Mouse (Mus musculus) forelimb bud, embryonic 11.5 days (tissue): ENCODE data around the gene Fam240b.
A peak's percentile ranks its signal among the peaks of the same experiment; 100 is the strongest.
"Not testable (repeated sequence)": the region's sequence is repeated elsewhere in the genome, so short reads cannot be mapped to it uniquely, and the experiment has no call there.

Source experiments
- DNase-seq: peaks from one replicate; pipeline ENCODE4 v3.0.0-alpha.2; 2012; ENCODE audit warnings: low read depth, low spot score

The Fam240b gene

GRCm38 (mm10) chr13:64497692-64498091, at the start of gene Fam240b:
Fam240b (minus strand) TSS chr13:64497792.
- DNase-seq, result no peak

DNA sequence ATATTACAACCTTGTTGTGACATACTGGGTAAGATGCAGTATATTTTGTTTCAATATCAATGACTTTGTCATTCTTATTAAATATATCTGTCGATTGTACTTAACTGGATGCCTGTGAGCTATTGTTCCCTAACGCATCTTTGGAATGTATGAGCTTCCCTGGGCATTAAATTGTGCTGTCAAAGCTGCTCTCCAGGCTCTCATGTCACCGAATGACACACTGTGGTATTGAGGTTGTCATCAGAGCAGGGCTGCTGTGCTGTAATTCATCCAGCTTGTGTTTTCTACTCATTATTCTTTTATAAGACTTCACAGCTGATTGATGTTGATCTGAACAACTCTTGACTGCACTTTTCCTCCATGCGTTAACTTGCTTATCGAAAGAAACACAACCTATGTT, 32.5 kb upstream of the Fam240b start:
- no peak for DNase-seq

DNA sequence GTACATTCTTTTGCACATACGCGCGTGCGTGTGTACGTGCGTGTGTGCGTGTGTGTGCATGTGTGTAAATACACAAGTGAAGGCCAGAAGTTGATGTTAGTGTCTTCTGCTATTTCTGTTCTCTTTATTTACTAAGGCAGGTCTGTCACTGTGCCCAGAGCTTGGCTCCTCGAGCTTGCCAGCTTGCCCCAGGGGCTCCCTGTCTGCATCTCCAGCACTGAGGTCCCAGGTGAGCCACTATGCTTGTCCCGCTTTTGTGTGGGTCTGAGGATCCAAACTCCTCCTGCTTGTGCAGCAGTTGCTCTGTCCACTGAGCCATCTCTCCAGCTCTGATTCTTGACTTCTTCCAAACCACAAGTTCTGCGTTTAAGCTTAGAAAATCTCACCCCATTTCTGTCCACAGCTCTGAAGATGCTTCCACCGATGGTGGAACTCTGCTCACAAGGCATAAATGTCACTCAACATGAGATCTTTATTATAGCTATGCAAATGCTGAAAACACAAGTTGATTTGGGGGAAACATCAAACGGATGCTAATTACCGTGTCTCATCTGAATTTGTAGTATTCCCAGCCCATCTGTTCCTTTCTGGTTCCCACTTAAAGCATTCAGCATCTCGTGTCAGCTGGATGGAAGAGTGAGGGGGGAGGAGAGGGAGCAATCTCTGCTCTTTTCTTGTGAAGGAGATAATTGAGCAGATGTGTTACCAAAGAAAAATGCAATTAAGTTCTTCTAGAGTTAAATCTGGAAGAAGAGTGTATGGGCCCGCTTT, 29.1 kb upstream of the Fam240b start:
- no peak for DNase-seq

- no peak for DNase-seq
Observed at GRCm38 (mm10) chr13:64514247-64514646, 16.7 kb upstream of the Fam240b start.

GRCm38 (mm10) chr13:64511616-64512015, 14.0 kb upstream of the Fam240b start:
- DNase-seq, result no peak

DNA sequence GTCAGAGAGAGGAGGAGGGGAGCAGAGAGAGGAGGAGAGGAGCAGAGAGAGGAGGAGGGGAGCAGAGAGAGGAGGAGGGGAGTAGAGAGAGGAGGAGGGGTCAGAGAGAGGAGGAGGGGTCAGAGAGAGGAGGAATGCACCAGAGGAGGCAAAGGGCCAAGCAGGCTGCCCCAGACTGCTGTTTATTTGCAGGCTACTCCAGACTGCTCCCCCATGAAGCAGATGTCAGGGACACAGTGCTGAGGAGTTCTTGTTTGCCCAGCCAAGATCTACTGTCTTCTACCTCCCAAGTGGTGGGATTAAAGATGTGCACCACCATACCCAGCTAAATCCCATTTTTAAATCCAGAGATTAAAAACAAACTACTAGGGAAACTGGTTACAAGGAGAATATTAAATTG, 9.8 kb upstream of the Fam240b start:
- no peak for DNase-seq

DNA sequence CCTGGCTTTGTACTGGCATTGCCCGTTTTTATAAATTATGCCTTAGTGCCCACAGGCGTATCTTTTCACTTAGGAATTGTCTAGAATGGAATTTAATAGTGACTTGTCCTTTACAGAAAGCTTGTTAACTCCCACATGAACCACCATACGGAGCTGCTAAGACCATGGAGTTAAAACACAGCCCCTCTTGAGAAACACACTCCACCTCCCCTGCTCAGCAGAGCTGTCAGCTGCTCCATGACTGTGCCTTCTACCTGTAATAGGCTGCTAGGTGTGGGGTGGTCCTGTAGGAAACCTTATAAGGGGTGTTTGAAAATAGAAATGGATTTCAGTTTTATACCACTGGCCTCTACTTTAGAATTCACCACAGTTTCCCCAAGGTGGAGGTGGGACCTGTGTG, 5.2 kb upstream of the Fam240b start:
- no peak for DNase-seq

DNA sequence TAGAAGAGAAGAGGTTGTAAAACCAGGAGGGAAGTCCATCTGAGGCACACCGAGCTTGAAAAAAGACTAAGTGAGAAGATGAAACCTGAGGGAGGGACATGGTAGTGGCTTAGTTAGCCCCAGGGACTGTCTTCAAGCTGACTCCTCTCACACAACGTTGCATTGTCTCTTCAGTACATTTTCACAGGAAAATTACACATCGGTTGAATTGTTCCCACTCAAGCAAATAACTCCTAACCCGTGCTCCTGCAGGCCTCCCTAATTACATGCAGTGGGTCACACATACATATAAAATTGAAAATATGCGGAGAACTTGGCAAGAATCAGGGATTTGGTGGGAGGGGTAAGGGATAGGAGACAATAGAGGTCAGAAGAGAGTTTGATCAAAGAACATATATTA, 4.0 kb downstream of the Fam240b start:
- DNase-seq, result no peak

- no peak for DNase-seq
Observed at GRCm38 (mm10) chr13:64489886-64490285, 7.7 kb downstream of the Fam240b start.

- DNase-seq, result no peak
Observed at GRCm38 (mm10) chr13:64479960-64480359, 17.6 kb downstream of the Fam240b start.

- DNase-seq, result no peak
Observed at GRCm38 (mm10) chr13:64477968-64478367, 19.6 kb downstream of the Fam240b start.

GRCm38 (mm10) chr13:64467886-64468285, 29.7 kb downstream of the Fam240b start:
- DNase-seq, result no peak

- no peak for DNase-seq
Observed at GRCm38 (mm10) chr13:64465166-64465565, 32.4 kb downstream of the Fam240b start.

DNA sequence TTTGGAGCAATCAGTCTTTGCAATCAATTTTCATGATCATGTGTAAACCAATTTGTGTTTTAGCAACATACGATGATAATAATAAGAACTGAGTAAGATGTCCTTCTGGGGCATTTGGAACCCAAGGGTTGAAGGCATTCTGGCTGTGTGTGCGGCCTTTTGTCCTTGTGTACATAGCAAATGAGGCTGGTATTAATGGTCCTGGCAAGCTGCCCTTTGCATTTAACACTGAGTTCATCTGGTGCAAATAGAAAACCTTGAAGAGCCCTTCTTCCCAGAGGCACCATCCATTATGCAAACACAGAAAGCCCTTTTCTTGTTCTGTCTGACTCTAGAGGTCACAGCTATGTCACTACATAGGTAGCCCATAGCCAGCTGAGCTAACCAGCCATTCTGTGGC, 35.0 kb downstream of the Fam240b start:
- no peak for DNase-seq

DNA sequence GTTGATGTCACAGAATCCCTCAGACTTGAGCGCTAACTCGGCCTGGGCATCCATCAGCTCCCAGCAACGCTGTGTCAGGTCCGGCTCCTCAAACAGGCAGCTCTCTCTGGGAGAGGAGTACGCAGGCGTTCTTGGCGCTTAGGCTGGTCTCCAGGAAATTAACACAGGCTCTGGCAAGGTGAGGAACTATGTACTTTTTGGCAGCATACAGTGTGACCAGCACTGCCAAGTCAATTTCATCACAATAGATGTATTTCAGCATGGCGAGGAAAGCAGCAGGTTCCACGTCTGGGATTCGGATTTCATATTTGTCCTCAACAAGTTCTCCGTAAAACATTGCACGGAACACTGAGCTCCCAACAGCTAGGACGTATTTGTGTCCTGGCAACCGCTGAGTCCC, 39.4 kb downstream of the Fam240b start:
- DNase-seq, result no peak

DNA sequence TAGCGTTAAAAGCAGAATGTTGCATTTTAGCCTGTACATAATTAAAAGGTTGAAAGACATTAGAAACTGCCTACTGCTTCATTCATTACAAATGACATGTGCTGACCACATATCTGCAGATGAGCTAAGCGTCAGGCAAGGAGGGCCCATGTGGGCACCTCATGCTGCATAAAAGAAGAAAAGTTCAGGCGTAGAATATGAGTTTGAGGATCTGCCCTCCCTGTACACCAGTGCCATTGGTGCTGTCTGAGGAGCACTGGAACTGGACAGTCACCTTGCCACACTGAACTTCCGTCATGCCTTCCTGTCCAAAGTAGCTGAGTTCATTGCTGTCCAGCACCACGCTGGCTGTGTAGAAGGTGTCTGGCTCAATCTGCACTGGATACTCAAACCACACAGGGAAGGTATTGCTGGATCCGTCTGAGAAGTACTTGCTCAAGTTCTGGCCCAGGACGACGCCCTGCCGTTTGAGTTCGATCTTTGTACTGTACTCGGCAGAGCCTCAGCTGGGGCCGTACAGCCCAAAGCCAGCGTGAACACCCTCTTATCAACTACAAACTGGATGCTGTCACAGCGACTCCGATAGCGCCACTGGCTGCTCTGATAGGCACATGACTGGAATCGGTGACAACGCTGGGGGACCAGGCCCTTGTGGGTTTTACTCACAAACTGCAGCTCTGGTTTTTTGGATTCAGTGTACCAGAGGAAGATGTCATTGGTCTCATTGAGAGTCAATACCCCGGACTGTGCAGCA, 40.2 kb downstream of the Fam240b start:
- DNase-seq, result not testable (repeated sequence)

DNA sequence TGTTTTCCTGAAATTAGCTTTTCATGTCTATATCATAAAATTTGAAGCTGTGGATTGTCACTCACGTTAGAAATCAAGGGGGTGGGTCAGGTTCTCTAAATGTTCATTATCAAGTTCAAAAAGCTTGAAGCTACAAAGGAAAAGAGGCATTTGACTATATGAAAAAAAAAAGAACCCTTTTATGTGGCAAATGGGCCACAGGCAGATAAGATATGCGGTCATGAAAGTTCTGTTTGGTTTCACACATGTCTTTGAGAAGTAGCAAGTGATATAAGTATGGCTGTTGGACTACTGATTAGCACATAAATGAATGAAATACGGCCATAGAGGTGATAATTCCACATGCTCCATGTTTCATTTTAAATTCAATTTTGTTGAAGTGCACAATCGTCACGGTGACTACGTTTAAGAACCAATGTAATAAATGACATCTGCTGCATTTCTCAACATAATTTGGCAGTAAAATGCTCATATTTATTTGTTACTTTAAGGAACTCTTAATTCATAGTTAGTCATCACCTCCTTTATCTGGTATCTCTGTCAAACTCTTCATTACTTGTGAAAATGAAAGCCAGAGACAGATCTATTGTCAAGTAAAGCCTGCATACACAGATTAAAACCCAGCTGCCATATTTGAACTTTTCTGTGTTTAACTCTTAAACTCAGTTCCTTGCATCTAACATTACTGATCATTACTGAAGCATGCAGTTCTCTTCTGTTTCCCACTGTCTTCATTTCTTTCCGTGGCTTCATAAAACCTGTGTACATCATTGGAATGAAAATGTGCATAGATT, 47.4 kb downstream of the Fam240b start:
- DNase-seq, result no peak

- no peak for DNase-seq
Observed at GRCm38 (mm10) chr13:64448729-64449128, 48.9 kb downstream of the Fam240b start.

DNA sequence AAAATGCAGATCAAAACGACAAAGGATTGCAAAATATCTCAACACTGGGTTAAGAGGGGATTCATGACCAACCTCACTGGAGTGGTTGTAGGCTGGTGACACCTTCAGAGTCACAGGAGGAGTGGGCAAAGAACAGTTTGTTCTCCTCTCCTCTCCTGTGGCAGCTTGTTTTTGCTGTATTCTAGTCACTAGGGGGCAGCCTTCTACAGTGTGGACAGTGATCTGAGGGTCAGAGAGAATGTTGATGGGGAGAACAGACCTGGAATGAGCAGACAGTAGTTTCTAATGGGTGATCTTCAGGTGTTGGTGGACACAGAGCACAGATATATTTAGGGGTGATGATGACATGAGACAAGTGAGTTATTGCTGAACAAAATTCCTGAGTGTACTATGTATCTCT, 49.6 kb downstream of the Fam240b start:
- DNase-seq, result peak; percentile 46

DNA sequence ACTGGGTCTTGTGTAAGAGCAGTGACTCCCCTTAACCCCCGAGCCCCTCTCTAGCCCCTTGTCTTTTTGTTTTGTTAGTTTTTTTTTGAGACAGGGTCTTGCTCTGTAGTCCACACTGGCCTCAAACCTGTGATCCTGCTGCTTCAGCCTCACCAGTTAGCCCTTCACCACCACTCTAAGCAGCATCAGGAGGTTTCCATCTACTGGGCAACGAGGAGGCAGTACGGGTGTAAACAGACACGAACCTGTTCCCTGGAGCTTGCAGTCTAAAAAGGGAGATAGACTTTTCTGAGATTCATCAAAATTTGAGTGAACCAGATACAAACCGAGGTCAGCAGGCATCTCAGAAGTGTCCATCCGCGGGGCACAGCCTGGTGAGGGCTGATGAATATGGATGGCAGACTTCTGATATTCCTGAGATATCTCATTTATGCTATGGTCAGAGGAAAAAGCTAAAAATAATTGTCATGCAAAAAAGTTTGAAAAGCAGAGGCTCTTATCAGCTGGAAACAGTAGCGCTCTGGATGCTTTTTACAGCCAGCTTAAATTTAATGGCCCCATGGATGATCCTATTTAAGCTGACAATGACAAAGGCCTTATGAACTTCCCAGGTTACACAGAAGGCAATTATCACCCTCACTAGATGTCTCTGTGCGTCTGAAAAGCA, 52.2 kb downstream of the Fam240b start:
- no peak for DNase-seq

- DNase-seq, result peak; percentile 53
Observed at GRCm38 (mm10) chr13:64443263-64443894, 54.2 kb downstream of the Fam240b start.
